Mouse (Mus musculus) neural tube, embryonic 14.5 days (tissue): ENCODE data around the gene Nelfb. TPM values are rescaled to one million over a fixed set of nuclear protein-coding genes. Genes with fewer than 3 reads are reported as not detected.

Source experiments
- ATAC-seq: fragments of 200-750 bp; cut with Nextera tagmentation; 2 replicates; pipeline ENCODE4 v1.8.0; 2017; ENCODE audit warnings: low read depth, mild to moderate bottlenecking, moderate TSS enrichment, moderate library complexity
- H3K27ac ChIP-seq: fragments of 300-500 bp; sonication (generic); 2 replicates; pipeline ENCODE4 v1.5.1; 2014; ENCODE audit warnings: low read depth, mild to moderate bottlenecking, control low read depth, low read length, moderate library complexity, mixed read lengths
- H3K27me3 ChIP-seq: fragments of 300-500 bp; sonication (generic); 2 replicates; pipeline ENCODE4 v1.6.1; 2014; ENCODE audit warnings: low read length; ENCODE audit not compliant: control insufficient read depth, insufficient read depth
- H3K36me3 ChIP-seq: fragments of 300-500 bp; sonication (generic); 2 replicates; pipeline ENCODE4 v1.6.1; 2014; ENCODE audit warnings: low read length, mixed read lengths; ENCODE audit not compliant: control insufficient read depth, insufficient read depth
- H3K4me1 ChIP-seq: fragments of 300-500 bp; sonication (generic); 2 replicates; pipeline ENCODE4 v1.6.1; 2014; ENCODE audit warnings: low read length; ENCODE audit not compliant: control insufficient read depth, insufficient read depth
- H3K4me2 ChIP-seq: fragments of 300-500 bp; sonication (generic); 2 replicates; pipeline ENCODE4 v1.6.1; 2014; ENCODE audit warnings: mild to moderate bottlenecking, low read depth, low read length, control low read depth
- H3K4me3 ChIP-seq: fragments of 300-500 bp; sonication (generic); 2 replicates; pipeline ENCODE4 v1.5.1; 2014; ENCODE audit warnings: low read depth, low read length, control low read depth, mixed read lengths
- H3K9ac ChIP-seq: fragments of 300-500 bp; sonication (generic); replicated peaks from 2 replicates; pipeline ENCODE4 v1.6.1; 2014; ENCODE audit warnings: low read depth, mild to moderate bottlenecking, control low read depth, low read length, mixed read lengths
- H3K9me3 ChIP-seq: fragments of 300-500 bp; sonication (generic); 2 replicates; pipeline ENCODE4 v1.6.1; 2016; ENCODE audit warnings: low read length; ENCODE audit not compliant: control insufficient read depth
- WGBS: fragments of 180-500 bp; shearing (Covaris S2); extraction: QIAGEN DNeasy Blood & Tissue Kit; methylation state at CpG from one replicate; pipeline ENCODE4 v1.1.7; 2014; 5-methylcytosine and 5-hydroxymethylcytosine counted together
- polyA plus RNA-seq: library from polyadenylated mRNA; unstranded; fragments of >200 nt; fragmentation: Nextera tagmentation; extraction: Ambion mirVana; gene quantifications from 2 replicates; pipeline ENCODE4 v1.2.1, GENCODE M21; 2014

Gene Nelfb
- polyA plus RNA-seq, 1 experiment from 2014 or later, result 74.7 TPM

DNA sequence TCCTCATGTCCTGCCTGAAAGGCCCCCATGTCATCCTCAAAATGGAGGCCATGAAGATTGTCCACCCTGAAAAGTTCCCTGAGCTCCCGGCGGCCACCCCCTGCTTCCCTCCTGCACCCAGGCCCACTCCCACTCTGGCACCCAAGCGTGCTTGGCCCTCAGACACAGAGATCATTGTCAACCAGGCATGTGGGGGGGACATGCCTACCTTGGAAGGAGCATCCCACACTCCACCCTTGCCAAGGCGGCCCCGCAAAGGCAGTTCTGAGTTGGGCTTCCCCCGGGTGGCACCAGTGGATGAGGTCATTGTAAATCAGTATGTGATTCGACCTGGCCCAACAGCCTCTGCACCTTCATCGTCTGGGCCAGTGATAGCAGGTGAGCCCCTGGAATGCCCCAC is 32.1 kb upstream of the Nelfb start:
- Histone ChIP-seq H3K9me3 (no peaks in the 10 kb centered on the region), H3K4me3 (peak overlapping the region; percentile 69), H3K9ac (peak overlapping the region; percentile 78), H3K27ac (no peak overlapping the region), H3K4me2 (peak overlapping the region; percentile 81), H3K36me3 (peaks cover 7% of the 10 kb centered on the region; the same call in 1 of the 2 replicates), H3K4me1 (peaks cover 5% of the 10 kb centered on the region; the same call in 1 of the 2 replicates), H3K27me3 (no peaks in the 10 kb centered on the region)
- 84% methylated on average over 8 of the region's 8 CpGs for WGBS
- ATAC-seq, result no peak

DNA sequence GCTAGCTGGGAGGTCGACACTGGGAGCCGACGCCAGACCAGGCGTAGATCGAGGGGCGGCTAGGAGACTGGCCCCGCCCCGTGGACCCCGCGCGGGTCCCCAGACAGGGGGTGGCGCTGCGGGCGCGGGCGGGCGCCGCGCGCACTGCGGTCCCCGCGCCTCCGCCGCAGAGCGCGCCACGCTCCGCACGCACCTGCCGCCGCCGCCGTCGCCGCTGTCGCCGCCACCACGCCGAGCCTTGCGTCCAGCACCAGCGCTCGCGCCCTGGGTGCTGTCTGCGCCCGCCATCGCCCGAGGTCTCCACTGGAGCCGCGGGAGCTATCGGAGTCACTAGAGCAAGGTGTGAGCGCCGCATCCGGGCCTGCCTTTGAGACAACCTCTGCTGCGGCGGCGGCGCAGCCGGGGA is 30.8 kb upstream of the Nelfb start, which contains the start of the genes Rnf208 and Cysrt1:
Gene Rnf208, plus strand, starts transcription at position 155 of the 406 bp plus-strand sequence.
Gene Cysrt1, minus strand, starts transcription at position 352 of the 406 bp plus-strand sequence.
- WGBS, result 0% methylated on average over 47 of the region's 59 CpGs
- peak; percentile 61 for ATAC-seq

DNA sequence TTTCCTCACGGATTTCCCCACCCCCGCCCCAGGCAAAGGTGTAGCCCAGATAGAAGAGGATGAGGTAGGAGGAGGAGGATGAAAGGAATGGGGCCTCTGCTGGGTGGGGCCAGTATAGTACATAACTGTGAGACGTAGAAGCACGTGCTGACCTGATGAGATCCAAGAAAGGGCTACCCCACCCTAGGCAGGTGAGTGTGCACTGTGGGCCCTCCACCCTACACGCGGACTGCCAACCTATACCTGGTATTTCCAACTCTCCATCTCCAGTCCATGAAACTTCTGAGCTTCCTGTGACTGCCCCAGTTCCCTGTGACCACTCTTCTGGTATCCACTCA is 30.1 kb upstream of the Nelfb start:
- H3K36me3 ChIP-seq, result peaks cover 3% of the 10 kb centered on the region; the same call in 1 of the 2 replicates
- peak; percentile 7 for ATAC-seq
- no peaks in the 10 kb centered on the region for H3K27me3 ChIP-seq
- H3K4me1 ChIP-seq, result peaks cover 5% of the 10 kb centered on the region; the same call in 1 of the 2 replicates
- peak overlapping the region; percentile 69 for H3K4me3 ChIP-seq
- WGBS, result 17% methylated on average over 6 of the region's 6 CpGs
- H3K4me2 ChIP-seq, result peak overlapping the region; percentile 81
- peak overlapping the region; percentile 40; the same call in 1 of the 2 replicates for H3K27ac ChIP-seq
- peak overlapping the region; percentile 78 for H3K9ac ChIP-seq
- H3K9me3 ChIP-seq, result no peaks in the 10 kb centered on the region

More for the DNA sequence above, 30.8 kb upstream of the Nelfb start, which contains the start of the genes Rnf208 and Cysrt1:
- Histone ChIP-seq H3K4me2 (peak within 1 kb of the TSS; percentile 81), H3K27me3 (no peaks in the 10 kb centered on the region), H3K9me3 (no peaks in the 10 kb centered on the region), H3K36me3 (peaks cover 7% of the 10 kb centered on the region; the same call in 1 of the 2 replicates), H3K27ac (peak within 1 kb of the TSS; percentile 71), H3K9ac (peak within 1 kb of the TSS; percentile 78), H3K4me1 (peaks cover 5% of the 10 kb centered on the region; the same call in 1 of the 2 replicates), H3K4me3 (peak within 1 kb of the TSS; percentile 69)

DNA sequence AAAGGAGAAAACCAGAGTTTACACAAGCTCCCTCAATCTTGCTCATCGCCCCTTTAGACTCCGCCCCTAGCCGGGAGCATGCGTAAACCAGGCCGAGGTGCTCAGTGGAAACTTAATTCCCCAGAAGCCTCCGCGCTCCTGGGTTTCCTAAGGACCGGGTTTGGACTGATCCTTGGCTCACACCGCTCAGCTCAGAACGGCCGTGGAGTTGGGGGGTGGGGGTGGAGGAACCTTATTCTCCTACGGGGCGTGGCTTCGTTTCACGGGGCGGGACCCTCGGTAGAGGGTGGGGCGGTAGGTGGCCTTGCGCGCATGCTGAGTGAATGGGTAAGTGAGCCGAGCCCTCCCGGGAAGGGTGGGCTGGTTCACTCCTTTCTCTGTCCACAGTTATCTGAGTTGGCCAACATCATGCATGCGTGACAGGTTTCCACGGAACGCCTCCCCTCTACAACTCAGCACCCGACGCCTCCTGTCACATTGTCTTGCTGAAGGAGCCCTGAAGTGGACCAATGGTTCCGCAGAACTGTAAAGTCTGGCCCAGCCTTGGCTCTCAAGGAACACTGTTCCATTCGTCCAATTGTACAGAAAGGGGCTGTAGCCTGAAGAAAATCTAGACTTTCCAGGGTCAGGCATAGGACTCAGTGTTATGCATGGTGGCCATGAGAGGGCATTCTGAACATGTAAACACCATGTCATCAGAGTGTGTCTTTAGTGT is 29.6 kb upstream of the Nelfb start:
- Histone ChIP-seq H3K4me1 (peaks cover 5% of the 10 kb centered on the region; the same call in 1 of the 2 replicates), H3K9me3 (no peaks in the 10 kb centered on the region), H3K4me3 (peak overlapping the region; percentile 69), H3K27ac (peak overlapping the region; percentile 40; the same call in 1 of the 2 replicates), H3K27me3 (no peaks in the 10 kb centered on the region), H3K36me3 (peaks cover 3% of the 10 kb centered on the region; the same call in 1 of the 2 replicates), H3K9ac (peak overlapping the region; percentile 78), H3K4me2 (peak overlapping the region; percentile 81)
- WGBS, result 2% methylated on average over 29 of the region's 29 CpGs
- peak; percentile 81 for ATAC-seq

DNA sequence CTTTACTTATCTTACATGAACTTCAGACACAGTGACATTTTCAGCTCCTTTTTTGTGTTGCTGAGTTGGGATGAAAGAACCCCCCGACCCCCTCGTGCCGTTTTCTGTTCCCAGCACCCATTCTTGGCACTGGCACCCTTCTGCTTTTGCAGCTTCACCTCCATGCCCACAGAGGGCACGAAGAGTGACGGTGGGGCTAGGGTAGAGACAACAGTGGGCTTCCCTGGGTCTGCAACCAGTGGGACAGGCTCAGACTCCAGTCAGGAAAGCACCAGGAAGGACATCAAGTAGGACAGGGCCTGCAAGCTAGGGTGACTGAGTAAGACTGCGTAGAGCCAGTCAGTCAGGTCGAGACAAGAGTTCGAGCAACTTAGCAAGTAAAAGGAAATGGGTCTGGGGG is 29.0 kb upstream of the Nelfb start:
- peak; percentile 23; the same call in 1 of the 2 replicates for ATAC-seq
- H3K27me3 ChIP-seq, result no peaks in the 10 kb centered on the region
- peaks cover 2% of the 10 kb centered on the region; the same call in 1 of the 2 replicates for H3K36me3 ChIP-seq
- peak overlapping the region; percentile 69 for H3K4me3 ChIP-seq
- no peak overlapping the region for H3K9ac ChIP-seq
- WGBS, result 51% methylated on average over 8 of the region's 8 CpGs
- H3K4me2 ChIP-seq, result peak overlapping the region; percentile 81; the same call in 1 of the 2 replicates
- peaks cover 5% of the 10 kb centered on the region; the same call in 1 of the 2 replicates for H3K4me1 ChIP-seq
- H3K9me3 ChIP-seq, result no peaks in the 10 kb centered on the region
- peak overlapping the region; percentile 24; the same call in 1 of the 2 replicates for H3K27ac ChIP-seq

- Histone ChIP-seq H3K9ac (no peak overlapping the region), H3K27ac (no peak overlapping the region), H3K4me1 (peaks cover 5% of the 10 kb centered on the region; the same call in 1 of the 2 replicates), H3K36me3 (no peaks in the 10 kb centered on the region), H3K4me3 (no peak overlapping the region), H3K4me2 (no peak overlapping the region), H3K9me3 (no peaks in the 10 kb centered on the region), H3K27me3 (no peaks in the 10 kb centered on the region)
- ATAC-seq, result no peak
- 91% methylated on average over 3 of the region's 3 CpGs for WGBS
Observed at GRCm38 (mm10) chr2:25239766-25240165, 28.5 kb upstream of the Nelfb start.

GRCm38 (mm10) chr2:25238106-25238505 is 26.8 kb upstream of the Nelfb start:
- H3K27ac ChIP-seq, result no peak overlapping the region
- no peaks in the 10 kb centered on the region for H3K27me3 ChIP-seq
- H3K36me3 ChIP-seq, result no peaks in the 10 kb centered on the region
- no peak for ATAC-seq
- no peak overlapping the region for H3K4me3 ChIP-seq
- no peaks in the 10 kb centered on the region for H3K9me3 ChIP-seq
- H3K4me1 ChIP-seq, result peaks cover 5% of the 10 kb centered on the region; the same call in 1 of the 2 replicates
- H3K9ac ChIP-seq, result no peak overlapping the region
- H3K4me2 ChIP-seq, result no peak overlapping the region

- no peak overlapping the region for H3K27ac ChIP-seq
- H3K27me3 ChIP-seq, result no peaks in the 10 kb centered on the region
- H3K4me3 ChIP-seq, result no peak overlapping the region
- no peak overlapping the region for H3K9ac ChIP-seq
- H3K9me3 ChIP-seq, result no peaks in the 10 kb centered on the region
- no peak overlapping the region for H3K4me2 ChIP-seq
- WGBS, result 76% methylated on average over 4 of the region's 4 CpGs
- H3K36me3 ChIP-seq, result no peaks in the 10 kb centered on the region
- peaks cover 5% of the 10 kb centered on the region; the same call in 1 of the 2 replicates for H3K4me1 ChIP-seq
- no peak for ATAC-seq
Observed at GRCm38 (mm10) chr2:25237522-25237921, 26.2 kb upstream of the Nelfb start.

- no peak within 1 kb of the TSS for H3K4me3 ChIP-seq
- H3K9me3 ChIP-seq, result no peaks in the 10 kb centered on the region
- H3K36me3 ChIP-seq, result no peaks in the 10 kb centered on the region
- H3K4me1 ChIP-seq, result peaks cover 4% of the 10 kb centered on the region; the same call in 1 of the 2 replicates
- no peak within 1 kb of the TSS for H3K9ac ChIP-seq
- ATAC-seq, result no peak
- 40% methylated on average over 8 of the region's 8 CpGs for WGBS
- no peak within 1 kb of the TSS for H3K4me2 ChIP-seq
- no peaks in the 10 kb centered on the region for H3K27me3 ChIP-seq
- H3K27ac ChIP-seq, result no peak within 1 kb of the TSS
Observed at GRCm38 (mm10) chr2:25236614-25237013, 25.3 kb upstream of the Nelfb start, which contains the start of gene Rnf224. Gene Rnf224, minus strand, starts transcription at chr2:25236787.
